Mouse (Mus musculus) midbrain, postnatal 0 days (tissue): ENCODE results near the gene Carf. TPM values are rescaled to one million over a fixed set of nuclear protein-coding genes. Genes with fewer than 3 reads are reported as not detected.
A peak's percentile ranks its signal among the peaks of the same experiment; 100 is the strongest.
"Not testable (repeated sequence)": the region's sequence is repeated elsewhere in the genome, so short reads cannot be mapped to it uniquely, and the experiment has no call there.

Source experiments
- ATAC-seq: fragments of 200-750 bp; cut with Nextera tagmentation; 2 replicates; pipeline ENCODE4 v1.8.0; 2017; ENCODE audit warnings: moderate number of reproducible peaks, mild to moderate bottlenecking, moderate TSS enrichment, moderate library complexity; ENCODE audit not compliant: low FRiP score
- DNase-seq: peaks from one replicate; pipeline ENCODE4 v3.0.0-alpha.2; 2015; ENCODE audit warnings: low spot score
- H3K27ac ChIP-seq: fragments of 300-500 bp; sonication (generic); 2 replicates; pipeline ENCODE4 v1.5.1; 2014; ENCODE audit warnings: low read depth, mild to moderate bottlenecking, low read length, mixed read lengths
- H3K27me3 ChIP-seq: fragments of 300-500 bp; sonication (generic); 2 replicates; pipeline ENCODE4 v1.6.1; 2014; ENCODE audit warnings: low read length, control low read depth, mixed read lengths; ENCODE audit not compliant: insufficient read depth
- H3K36me3 ChIP-seq: fragments of 300-500 bp; sonication (generic); 2 replicates; pipeline ENCODE4 v1.6.1; 2014; ENCODE audit warnings: low read length, control low read depth, mixed read lengths; ENCODE audit not compliant: insufficient read depth
- H3K4me1 ChIP-seq: fragments of 300-500 bp; sonication (generic); 2 replicates; pipeline ENCODE4 v1.6.1; 2014; ENCODE audit warnings: mild to moderate bottlenecking, control low read depth, antibody characterized with exemption, low read length, mixed read lengths; ENCODE audit not compliant: insufficient read depth
- H3K4me2 ChIP-seq: fragments of 300-500 bp; sonication (generic); 2 replicates; pipeline ENCODE4 v1.6.1; 2014; ENCODE audit warnings: low read depth, mild to moderate bottlenecking, low read length, mixed read lengths; ENCODE audit not compliant: poor library complexity, severe bottlenecking
- H3K4me3 ChIP-seq: fragments of 300-500 bp; sonication (generic); 2 replicates; pipeline ENCODE4 v1.5.1; 2014; ENCODE audit warnings: low read depth, mild to moderate bottlenecking, low read length, moderate library complexity
- H3K9ac ChIP-seq: fragments of 300-500 bp; sonication (generic); replicated peaks from 2 replicates; pipeline ENCODE4 v1.6.1; 2014; ENCODE audit warnings: mild to moderate bottlenecking, low read length, moderate library complexity, mixed read lengths; ENCODE audit not compliant: poor library complexity, severe bottlenecking
- H3K9me3 ChIP-seq: fragments of 300-500 bp; sonication (generic); 2 replicates; pipeline ENCODE4 v1.6.1; 2016; ENCODE audit warnings: low read length, control low read depth
- CTCF ChIP-seq: IDR thresholded peaks from 2 replicates; pipeline ENCODE4 v1.5.1; 2016; ENCODE audit warnings: antibody characterized with exemption, mild to moderate bottlenecking
- WGBS: fragments of 180-500 bp; shearing (Covaris S2); extraction: QIAGEN DNeasy Blood & Tissue Kit; methylation state at CpG from one replicate; pipeline ENCODE4 v1.1.7; 2014; 5-methylcytosine and 5-hydroxymethylcytosine counted together
- polyA plus RNA-seq: library from polyadenylated mRNA; unstranded; fragments of >200 nt; fragmentation: Nextera tagmentation; extraction: Ambion mirVana; gene quantifications from 2 replicates; pipeline ENCODE4 v1.2.1, GENCODE M21; 2015
- total RNA-seq: library from RNA; depleted of rRNA; stranded (reverse); fragments of >200 nt; gene quantifications from 2 replicates; pipeline ENCODE4 v1.2.3, GENCODE M21; 2014; rRNA removed

Gene Carf
- total RNA-seq (19.0 and 23.4 TPM in 2 replicates), polyA plus RNA-seq (8.0 and 8.4 TPM in 2 replicates)

DNA sequence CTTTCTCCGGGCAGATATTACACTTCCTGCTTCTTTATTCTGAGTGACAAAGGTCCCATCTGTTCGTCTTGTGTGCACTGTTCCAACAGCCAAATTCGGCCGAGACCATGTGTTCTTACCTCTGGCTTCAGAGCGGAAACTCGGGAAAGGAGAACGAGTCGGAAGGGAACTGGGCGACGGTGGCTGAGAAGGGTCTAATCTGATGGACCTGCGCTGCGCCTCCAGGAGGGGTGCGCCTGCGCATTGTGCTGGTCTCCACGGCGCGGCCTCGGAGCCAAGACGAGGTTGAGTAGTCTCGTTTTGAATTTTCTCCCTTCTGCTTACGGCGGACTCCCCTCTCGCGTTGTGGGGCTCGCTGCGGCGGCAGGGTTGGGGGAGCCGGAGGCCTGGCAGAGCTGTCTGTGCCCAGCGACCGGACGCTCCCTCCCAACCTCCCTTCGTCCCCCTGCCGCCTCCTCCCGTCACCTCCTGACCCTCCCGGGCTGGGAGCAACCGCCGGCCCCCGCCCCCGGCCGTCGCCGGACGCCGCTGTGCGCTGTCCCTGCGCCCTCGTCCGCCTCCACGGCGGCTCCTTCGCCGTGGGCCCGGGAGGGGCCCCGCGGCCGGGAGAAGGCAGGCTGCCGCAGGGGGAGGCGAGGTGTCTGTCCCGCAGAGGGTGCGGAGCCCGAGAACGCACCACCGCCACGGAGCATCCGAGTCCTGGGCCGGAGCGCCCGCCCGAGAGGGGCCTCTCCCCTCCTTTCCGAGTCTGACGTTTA lies at the start of gene Carf, which contains the start of gene Wdr12:
Gene Carf, plus strand, starts transcription at position 224 of the 758 bp plus-strand sequence.
Gene Wdr12, minus strand, starts transcription at position 622 of the 758 bp plus-strand sequence.
- no peaks in the 10 kb centered on the region for H3K36me3 ChIP-seq
- no peaks in the 10 kb centered on the region for H3K27me3 ChIP-seq
- H3K9me3 ChIP-seq, result no peaks in the 10 kb centered on the region
- DNase-seq (peak; percentile 98), ATAC-seq (peak; percentile 97)
- peak within 1 kb of the TSS; percentile 76 for H3K4me2 ChIP-seq
- H3K27ac ChIP-seq, result peak within 1 kb of the TSS; percentile 99
- peak; percentile 33 for TF ChIP-seq CTCF
- peak within 1 kb of the TSS; percentile 95 for H3K4me3 ChIP-seq
- WGBS, result under 1% methylated on average over 65 of the region's 71 CpGs
- H3K9ac ChIP-seq, result peak within 1 kb of the TSS; percentile 99
- H3K4me1 ChIP-seq, result peaks cover 6% of the 10 kb centered on the region; the same call in 1 of the 2 replicates

DNA sequence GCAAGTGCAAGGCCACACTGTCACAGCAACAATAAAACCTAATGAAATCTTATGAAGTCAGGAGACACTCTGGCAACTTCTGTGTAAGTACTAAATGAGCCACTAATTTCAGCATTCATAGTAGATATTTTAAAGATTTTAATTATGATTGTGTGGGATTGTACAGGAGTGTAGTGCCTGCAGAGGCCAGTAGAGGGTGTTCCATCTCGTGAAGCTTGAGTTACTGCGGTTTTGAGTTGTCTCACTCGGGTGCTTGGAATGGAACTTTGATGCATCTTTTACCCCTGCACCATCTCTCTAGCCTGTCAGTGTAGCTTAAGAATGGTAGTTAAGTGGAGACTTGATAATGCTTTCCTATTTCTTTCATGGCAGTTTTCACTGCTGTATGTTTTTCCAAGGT lies 43.4 kb upstream of the Carf start:
- Histone ChIP-seq H3K27me3 (no peaks in the 10 kb centered on the region), H3K4me1 (no peaks in the 10 kb centered on the region), H3K27ac (no peak overlapping the region), H3K4me2 (no peak overlapping the region), H3K36me3 (no peaks in the 10 kb centered on the region), H3K9me3 (no peaks in the 10 kb centered on the region), H3K9ac (no peak overlapping the region), H3K4me3 (no peak overlapping the region)
- WGBS, result 38% methylated on average over 3 of the region's 3 CpGs
- ATAC-seq, result no peak
- TF ChIP-seq CTCF, result 0 out of 2 replicates have a peak, but pooled peaks have one; percentile 1
- DNase-seq, result no peak

DNA sequence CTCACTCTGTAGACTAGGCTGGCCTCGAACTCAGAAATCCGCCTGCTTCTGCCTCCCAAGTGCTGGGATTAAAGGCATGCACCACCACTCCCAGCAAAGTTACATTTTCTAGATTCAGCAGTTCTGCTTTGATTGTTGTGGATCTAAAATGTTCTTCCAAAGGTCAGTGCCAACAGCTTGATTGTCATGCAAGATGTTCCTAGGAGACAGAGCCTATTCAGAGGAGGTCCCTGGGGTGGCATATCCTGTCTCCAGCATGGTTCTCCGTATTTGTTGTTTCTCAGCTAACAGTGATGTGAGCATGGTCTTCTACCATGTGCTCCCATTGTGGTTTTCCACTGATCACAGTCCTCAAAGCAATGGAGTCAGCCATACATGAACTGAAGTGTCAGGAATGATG lies 41.7 kb upstream of the Carf start:
- H3K9ac ChIP-seq, result no peak overlapping the region
- H3K9me3 ChIP-seq, result no peaks in the 10 kb centered on the region
- H3K27me3 ChIP-seq, result no peaks in the 10 kb centered on the region
- H3K27ac ChIP-seq, result no peak overlapping the region
- TF ChIP-seq CTCF, result no peak
- 74% methylated on average over 3 of the region's 3 CpGs for WGBS
- no peaks in the 10 kb centered on the region for H3K36me3 ChIP-seq
- ATAC-seq (no peak), DNase-seq (no peak)
- H3K4me2 ChIP-seq, result no peak overlapping the region
- H3K4me3 ChIP-seq, result no peak overlapping the region
- no peaks in the 10 kb centered on the region for H3K4me1 ChIP-seq

DNA sequence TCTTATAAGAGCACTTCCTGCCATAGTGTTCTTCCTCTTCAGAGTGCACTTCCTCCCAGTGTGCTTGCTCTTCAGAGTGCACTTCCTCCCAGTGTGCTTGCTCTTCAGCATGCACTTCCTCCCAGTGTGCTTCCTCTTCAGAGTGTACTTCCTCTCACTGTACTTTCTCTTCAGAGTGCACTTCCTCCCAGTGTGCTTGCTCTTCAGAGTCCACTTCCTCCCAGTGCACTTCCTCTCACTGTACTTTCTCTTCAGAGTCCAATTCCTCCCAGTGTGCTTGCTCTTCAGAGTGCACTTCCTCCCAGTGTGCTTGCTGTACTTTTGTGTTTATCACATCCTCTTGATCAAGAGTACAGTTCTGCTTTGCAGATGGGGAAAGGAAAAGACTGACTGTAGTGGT lies 27.3 kb upstream of the Carf start:
- H3K4me1 ChIP-seq, DNase-seq: not testable (repeated sequence)

DNA sequence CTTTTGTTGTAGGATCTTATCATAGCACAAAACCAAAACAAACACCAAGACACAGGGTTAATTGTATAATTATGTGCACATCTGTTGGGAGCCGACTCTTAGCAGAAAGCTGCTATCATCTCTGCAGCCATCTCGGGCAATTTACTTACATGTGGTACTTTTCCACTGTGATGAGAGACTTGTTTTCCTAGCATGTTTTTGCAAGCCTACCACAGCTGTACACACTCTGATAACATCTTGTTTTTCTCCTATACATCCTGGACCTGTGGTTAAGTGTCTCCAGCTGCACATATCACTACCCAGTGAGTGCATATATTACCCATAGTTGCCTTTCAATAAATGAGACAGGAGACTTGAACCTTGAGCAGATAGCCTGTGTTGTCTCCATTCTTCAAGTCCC lies 23.1 kb upstream of the Carf start:
- Histone ChIP-seq H3K27ac (no peak overlapping the region), H3K36me3 (peaks cover 10% of the 10 kb centered on the region), H3K9me3 (no peaks in the 10 kb centered on the region), H3K4me3 (no peak overlapping the region), H3K27me3 (no peaks in the 10 kb centered on the region), H3K9ac (no peak overlapping the region), H3K4me1 (no peaks in the 10 kb centered on the region), H3K4me2 (no peak overlapping the region)
- WGBS, result 89% methylated on average over 2 of the region's 2 CpGs
- no peak for TF ChIP-seq CTCF
- DNase-seq, result no peak
- no peak for ATAC-seq

More for the DNA sequence above, 27.3 kb upstream of the Carf start:
- not testable (repeated sequence) for H3K9me3 ChIP-seq, H3K27ac ChIP-seq, H3K27me3 ChIP-seq, H3K4me2 ChIP-seq, ATAC-seq, H3K36me3 ChIP-seq, H3K9ac ChIP-seq, H3K4me3 ChIP-seq

DNA sequence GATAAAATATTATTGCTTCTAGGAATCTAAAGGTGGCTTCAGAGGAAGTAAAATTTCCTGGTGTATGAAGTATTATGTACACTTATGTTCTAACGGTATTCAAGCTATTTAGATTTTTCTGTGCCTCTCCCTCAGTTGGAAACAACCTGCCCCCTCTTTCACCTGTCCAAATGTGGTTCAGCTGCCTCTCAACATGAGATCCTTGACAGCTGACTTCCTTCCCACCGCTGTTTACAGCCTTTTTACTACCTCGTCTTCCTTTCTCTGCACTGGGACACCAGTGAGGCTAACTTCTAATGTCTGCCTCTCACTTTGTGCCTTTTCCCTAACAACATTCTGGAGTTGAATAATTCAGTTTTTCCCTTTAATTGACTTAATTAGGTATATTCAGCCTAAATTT lies 22.5 kb upstream of the Carf start:
- Histone ChIP-seq H3K4me2 (no peak overlapping the region), H3K27me3 (no peaks in the 10 kb centered on the region), H3K36me3 (peaks cover 10% of the 10 kb centered on the region), H3K9me3 (no peaks in the 10 kb centered on the region), H3K27ac (no peak overlapping the region), H3K4me1 (no peaks in the 10 kb centered on the region), H3K9ac (no peak overlapping the region), H3K4me3 (no peak overlapping the region)
- TF ChIP-seq CTCF, result no peak
- ATAC-seq (no peak), DNase-seq (no peak)
- WGBS, result 87% methylated on average over 3 of the region's 3 CpGs
